ENCODE assay signal across 30 mouse cellular contexts in genomic region chr2:118399751-118400150, GRCm38 (mm10). TPM values are rescaled to one million over a fixed set of nuclear protein-coding genes. Genes with fewer than 3 reads are reported as not detected.
A peak's percentile ranks its signal among the peaks of the same experiment; 100 is the strongest.
DNase-seq lines count a peak whose midpoint lies in the region; ATAC-seq and TF ChIP-seq lines count a peak whose summit lies in the region.
"Had no signal": no experiment of that assay in that cellular context is flagged by ENCODE, and none has a peak within 500 bp of the region (broad histone marks: within the 10 kb centered on the region; RNA-seq: fewer than 3 reads in every experiment).

No protein-coding gene starts in this region.

- no peaks in the 10 kb centered on the region for H3K27me3 ChIP-seq in kidney, embryonic 16.5 days (ENCODE audit: insufficient read depth, low read length)
- no peaks in the 10 kb centered on the region for H3K27me3 ChIP-seq in intestine, embryonic 14.5 days (replicated peaks; ENCODE audit: control insufficient read depth, insufficient read depth, low read length)
- H3K27me3 ChIP-seq in intestine, embryonic 16.5 days (replicated peaks; ENCODE audit: control insufficient read depth, insufficient read depth, low read length): no peaks in the 10 kb centered on the region
- H3K27me3 ChIP-seq in liver, postnatal 0 days (ENCODE audit: insufficient read depth, low read length): no peaks in the 10 kb centered on the region
- H3K27me3 ChIP-seq in forebrain, embryonic 10.5 days (ENCODE audit: poor library complexity, severe bottlenecking): no peaks in the 10 kb centered on the region
- H3K27me3 ChIP-seq: forebrain, embryonic 12.5 days; heart, embryonic 12.5 days; hindbrain, embryonic 13.5 days; limb, embryonic 15.5 days; lung, embryonic 15.5 days; neural tube, embryonic 12.5 days had no signal

- H3K9ac ChIP-seq in kidney, embryonic 16.5 days (replicated peaks; ENCODE audit: low read length): no peak overlapping the region
- no peak overlapping the region for H3K9ac ChIP-seq in intestine, embryonic 14.5 days (ENCODE audit: low read length)
- H3K9ac ChIP-seq in intestine, embryonic 16.5 days (ENCODE audit: low read depth, low read length): no peak overlapping the region
- H3K9ac ChIP-seq in liver, postnatal 0 days (replicated peaks): no peak overlapping the region
- H3K9ac ChIP-seq: forebrain, embryonic 12.5 days; forebrain, postnatal 0 days; heart, embryonic 12.5 days; hindbrain, embryonic 13.5 days; limb, embryonic 15.5 days; lung, embryonic 15.5 days; neural tube, embryonic 12.5 days had no signal

- peaks cover 3% of the 10 kb centered on the region; the same call in 1 of the 2 replicates for H3K4me1 ChIP-seq in kidney, embryonic 16.5 days (ENCODE audit: insufficient read depth, low read length)
- H3K4me1 ChIP-seq in intestine, embryonic 14.5 days (replicated peaks; ENCODE audit: control insufficient read depth, insufficient read depth, low read length): no peaks in the 10 kb centered on the region
- peaks cover 10% of the 10 kb centered on the region for H3K4me1 ChIP-seq in intestine, embryonic 16.5 days (ENCODE audit: control insufficient read depth, insufficient read depth, low read length)
- peaks cover 2% of the 10 kb centered on the region for H3K4me1 ChIP-seq in liver, postnatal 0 days (ENCODE audit: insufficient read depth)
- H3K4me1 ChIP-seq in forebrain, embryonic 10.5 days: peaks cover 3% of the 10 kb centered on the region; the same call in 1 of the 2 replicates
- H3K4me1 ChIP-seq: forebrain, embryonic 12.5 days; heart, embryonic 12.5 days; hindbrain, embryonic 13.5 days; limb, embryonic 10.5 days; limb, embryonic 15.5 days; neural tube, embryonic 12.5 days had no signal

- no peak overlapping the region for H3K4me2 ChIP-seq in kidney, embryonic 16.5 days (replicated peaks; ENCODE audit: low read depth, low read length)
- H3K4me2 ChIP-seq in intestine, embryonic 14.5 days (ENCODE audit: low read length): no peak overlapping the region
- no peak overlapping the region for H3K4me2 ChIP-seq in intestine, embryonic 16.5 days (ENCODE audit: low read depth, low read length)
- H3K4me2 ChIP-seq in liver, postnatal 0 days (ENCODE audit: low read depth, low read length): peak overlapping the region; percentile 5; the same call in 1 of the 2 replicates
- H3K4me2 ChIP-seq: forebrain, embryonic 12.5 days; heart, embryonic 12.5 days; hindbrain, embryonic 13.5 days; limb, embryonic 15.5 days; lung, embryonic 15.5 days; midbrain, embryonic 11.5 days; neural tube, embryonic 12.5 days had no signal

- H3K36me3 ChIP-seq in kidney, embryonic 16.5 days (ENCODE audit: insufficient read depth, low read length): peaks cover 4% of the 10 kb centered on the region; the same call in 1 of the 2 replicates
- peaks cover 13% of the 10 kb centered on the region; the same call in 1 of the 2 replicates for H3K36me3 ChIP-seq in intestine, embryonic 14.5 days (ENCODE audit: control insufficient read depth, insufficient read depth, low read length)
- 0 out of 2 replicates have a peak, but pooled peaks cover 3% of the 10 kb centered on the region for H3K36me3 ChIP-seq in intestine, embryonic 16.5 days (ENCODE audit: control insufficient read depth, insufficient read depth, low read length)
- H3K36me3 ChIP-seq in liver, postnatal 0 days (replicated peaks; ENCODE audit: insufficient read depth, low read length): peaks cover 7% of the 10 kb centered on the region
- peaks cover 23% of the 10 kb centered on the region for H3K36me3 ChIP-seq in forebrain, embryonic 10.5 days (replicated peaks)
- H3K36me3 ChIP-seq: lung, embryonic 15.5 days; neural tube, embryonic 12.5 days had no signal

- peak; percentile 12 for DNase-seq in kidney, postnatal 10 days
- DNase-seq in intestine, embryonic 14.5 days (ENCODE audit: low spot score): peak; percentile 34
- peak; percentile 22 for DNase-seq in liver, postnatal 0 days
- DNase-seq in forebrain, embryonic 10.5 days (ENCODE audit: extremely low spot score, low spot score): no peak
- no peak for DNase-seq in right cerebral cortex, postnatal 36 days (ENCODE audit: low spot score in 2 of 2)
- DNase-seq: adrenal gland, postnatal 25 days; cerebellum, adult 18-20 months; cerebellum, postnatal 14 days; forebrain, postnatal 0 days; heart, adult 2 months; heart, postnatal 4 days; layer of hippocampus, postnatal 36 days; right cerebral cortex, adult 18-20 months; right cerebral cortex, postnatal 4 days; thymus, adult 2 months; thymus, postnatal 36 days had no signal

- no peak overlapping the region for H3K27ac ChIP-seq in kidney, embryonic 16.5 days (ENCODE audit: low read length)
- no peak overlapping the region for H3K27ac ChIP-seq in intestine, embryonic 14.5 days (ENCODE audit: low read depth)
- no peak overlapping the region for H3K27ac ChIP-seq in intestine, embryonic 16.5 days (ENCODE audit: low read length)
- no peak overlapping the region for H3K27ac ChIP-seq in liver, postnatal 0 days (ENCODE audit: low read depth)
- no peak overlapping the region for H3K27ac ChIP-seq in forebrain, embryonic 10.5 days
- H3K27ac ChIP-seq: forebrain, embryonic 12.5 days; heart, adult 2 months; hindbrain, embryonic 13.5 days; limb, embryonic 10.5 days; limb, embryonic 15.5 days; lung, embryonic 15.5 days; neural tube, embryonic 12.5 days had no signal

- TF ChIP-seq CTCF in liver, postnatal 0 days (IDR thresholded peaks at IDR 0.05; ENCODE audit: low read depth): no peak

- 70% methylated on average over 5 of the region's 5 CpGs for WGBS in kidney, embryonic 16.5 days
- WGBS in intestine, embryonic 14.5 days: 74% methylated on average over 5 of the region's 5 CpGs
- WGBS in intestine, embryonic 16.5 days: 67% methylated on average over 5 of the region's 5 CpGs
- WGBS in liver, postnatal 0 days (ENCODE audit: insufficient replicate concordance): 61% methylated on average over 5 of the region's 5 CpGs
- 91% methylated on average over 5 of the region's 5 CpGs for WGBS in forebrain, embryonic 10.5 days

- H3K9me3 ChIP-seq in kidney, embryonic 16.5 days (ENCODE audit: low read length): peaks cover 4% of the 10 kb centered on the region
- no peaks in the 10 kb centered on the region for H3K9me3 ChIP-seq in intestine, embryonic 14.5 days (ENCODE audit: control insufficient read depth, low read length)
- no peaks in the 10 kb centered on the region for H3K9me3 ChIP-seq in intestine, embryonic 16.5 days (ENCODE audit: control insufficient read depth, low read length)
- no peaks in the 10 kb centered on the region for H3K9me3 ChIP-seq in liver, postnatal 0 days (ENCODE audit: low read length)
- peaks cover 12% of the 10 kb centered on the region for H3K9me3 ChIP-seq in forebrain, embryonic 10.5 days
- H3K9me3 ChIP-seq: forebrain, embryonic 12.5 days; heart, embryonic 12.5 days; hindbrain, embryonic 13.5 days; limb, embryonic 10.5 days; limb, embryonic 15.5 days; lung, embryonic 15.5 days; neural tube, embryonic 12.5 days had no signal

- ATAC-seq in kidney, embryonic 16.5 days (ENCODE audit: low FRiP score, low TSS enrichment): no peak
- ATAC-seq in intestine, embryonic 14.5 days (replicated peaks; ENCODE audit: low FRiP score, low TSS enrichment, low read depth): no peak
- ATAC-seq in intestine, embryonic 16.5 days: peak; percentile 81
- peak; percentile 64; the same call in 1 of the 2 replicates for ATAC-seq in liver, postnatal 0 days
- ATAC-seq: CD4-positive, CD25-positive, alpha-beta regulatory T cell, adult 4 months; forebrain, postnatal 0 days; midbrain, embryonic 16.5 days had no signal

- TF ChIP-seq EP300 in liver, postnatal 0 days (IDR thresholded peaks at IDR 0.05; ENCODE audit: low read depth): no peak

- H3K4me3 ChIP-seq in kidney, embryonic 16.5 days (ENCODE audit: low read length): no peak overlapping the region
- H3K4me3 ChIP-seq in intestine, embryonic 14.5 days (ENCODE audit: low read depth, low read length): no peak overlapping the region
- H3K4me3 ChIP-seq in intestine, embryonic 16.5 days (ENCODE audit: low read length): no peak overlapping the region
- no peak overlapping the region for H3K4me3 ChIP-seq in liver, postnatal 0 days (ENCODE audit: low read depth, low read length)
- no peak overlapping the region for H3K4me3 ChIP-seq in forebrain, embryonic 10.5 days
- H3K4me3 ChIP-seq: erythroblast, embryonic 14.5 days; forebrain, embryonic 12.5 days; heart, adult 2 months; heart, embryonic 12.5 days; hindbrain, embryonic 13.5 days; limb, embryonic 10.5 days; limb, embryonic 15.5 days; lung, embryonic 15.5 days; myocyte; neural tube, embryonic 12.5 days had no signal

RNA-seq across cellular contexts. Expression of gene Eif2ak4, which starts 11.3 kb away (rescaled TPM):
- 12.5 and 13.4 TPM in 2 replicates for polyA plus RNA-seq in kidney, embryonic 16.5 days (2015; fragmentation: Nextera tagmentation; extraction: Ambion mirVana)
- 14.0 and 15.0 TPM in 2 replicates for polyA plus RNA-seq in intestine, embryonic 14.5 days (2014; fragmentation: Nextera tagmentation; extraction: Ambion mirVana)
- 9.0 and 9.5 TPM in 2 replicates for polyA plus RNA-seq in intestine, embryonic 16.5 days (2015; fragmentation: Nextera tagmentation; extraction: Ambion mirVana)
- 3.0 and 3.1 TPM in 2 replicates for polyA plus RNA-seq in liver, postnatal 0 days (2015; fragmentation: Nextera tagmentation; extraction: Ambion mirVana)
- polyA plus RNA-seq in forebrain, embryonic 10.5 days (2016; fragmentation: Nextera tagmentation; extraction: Ambion mirVana): 14.0 and 14.2 TPM in 2 replicates

RNA-seq across cellular contexts. Expression of gene Gpr176, which starts 26.5 kb away (rescaled TPM):
- polyA plus RNA-seq in kidney, embryonic 16.5 days (2015; fragmentation: Nextera tagmentation; extraction: Ambion mirVana): 1.4 and 1.5 TPM in 2 replicates
- 0.22 and 0.30 TPM in 2 replicates for polyA plus RNA-seq in intestine, embryonic 14.5 days (2014; fragmentation: Nextera tagmentation; extraction: Ambion mirVana)
- 0.35 and 0.42 TPM in 2 replicates for polyA plus RNA-seq in intestine, embryonic 16.5 days (2015; fragmentation: Nextera tagmentation; extraction: Ambion mirVana)
- 0.05 and 0.07 TPM in 2 replicates for polyA plus RNA-seq in liver, postnatal 0 days (2015; fragmentation: Nextera tagmentation; extraction: Ambion mirVana)
- polyA plus RNA-seq in forebrain, embryonic 10.5 days (2016; fragmentation: Nextera tagmentation; extraction: Ambion mirVana): 0.04 and 0.17 TPM in 2 replicates
- polyA plus RNA-seq: erythroblast, embryonic 14.5 days had no signal

Comparison
In these comparisons a context has a peak if more than half of its experiments do, and no peak if none do; other contexts are left out.
1. ATAC-seq: peak in intestine, embryonic 16.5 days (single experiment) and liver, postnatal 0 days (single experiment); none in kidney, embryonic 16.5 days (single experiment) and intestine, embryonic 14.5 days (single experiment).
2. DNase-seq: peak in kidney, postnatal 10 days (single experiment), intestine, embryonic 14.5 days (single experiment) and liver, postnatal 0 days (single experiment); none in forebrain, embryonic 10.5 days (single experiment) and right cerebral cortex, postnatal 36 days (0 of 2).